Mouse (Mus musculus) testis, adult 2 months (tissue): ENCODE results near the gene Hdac9.

ENCODE experiments used
- CTCF ChIP-seq: fragments of 200-500 bp; IDR thresholded peaks from 2 replicates; pipeline ENCODE4 v1.5.1; 2012; ENCODE audit warnings: low read depth, mild to moderate bottlenecking, inconsistent platforms, low read length, moderate library complexity; ENCODE audit not compliant: control insufficient read depth, insufficient read depth, insufficient replicate concordance
- POLR2A ChIP-seq: fragments of 200-500 bp; IDR thresholded peaks from 2 replicates; pipeline ENCODE4 v1.6.1; 2012; ENCODE audit warnings: low read depth, mild to moderate bottlenecking, inconsistent platforms, low read length, moderate library complexity; ENCODE audit not compliant: control insufficient read depth

- no peak for TF ChIP-seq POLR2A
- TF ChIP-seq CTCF = no peak
Measured at GRCm38 (mm10) chr12:34431832-34432231, 485.1 kb downstream of the Hdac9 start.
